Mouse (Mus musculus) heart, embryonic 14.5 days (tissue): ENCODE measurements around the gene Cep295. TPM values are rescaled to one million over a fixed set of nuclear protein-coding genes. Genes with fewer than 3 reads are reported as not detected.

Source experiments
- ATAC-seq: fragments of 200-750 bp; cut with Nextera tagmentation; 2 replicates; pipeline ENCODE4 v1.8.0; 2017; ENCODE audit warnings: low read depth, moderate TSS enrichment; ENCODE audit not compliant: insufficient number of reproducible peaks, insufficient read depth, low FRiP score
- H3K27ac ChIP-seq, 2 experiments: fragments of 200-500 bp in 1 of 2; fragments of 300-500 bp in 1 of 2; sonication (generic) in 1 of 2; replicated peaks in 1 of 2; 2 replicates each; pipeline ENCODE4 v1.5.1; 2012 to 2014; ENCODE audit warnings: low read depth in 2 of 2, low read length in 2 of 2, control low read depth in 1 of 2, mild to moderate bottlenecking in 1 of 2, mixed read lengths in 1 of 2; ENCODE audit not compliant: control insufficient read depth in 1 of 2, insufficient read depth in 1 of 2
- H3K27me3 ChIP-seq: fragments of 300-500 bp; sonication (generic); 2 replicates; pipeline ENCODE4 v1.6.1; 2014; ENCODE audit warnings: mild to moderate bottlenecking, low read length, control low read depth; ENCODE audit not compliant: control insufficient read depth, insufficient read depth
- H3K36me3 ChIP-seq: fragments of 300-500 bp; sonication (generic); 2 replicates; pipeline ENCODE4 v1.6.1; 2014; ENCODE audit warnings: mild to moderate bottlenecking, control low read depth, low read length, mixed read lengths; ENCODE audit not compliant: control insufficient read depth, insufficient read depth
- H3K4me1 ChIP-seq, 2 experiments: fragments of 200-500 bp in 1 of 2; fragments of 300-500 bp in 1 of 2; sonication (generic) in 1 of 2; 2 replicates each; pipeline ENCODE4 v1.6.1; 2012 to 2014; ENCODE audit warnings: low read length in 2 of 2, control low read depth in 1 of 2, mixed read lengths in 1 of 2; ENCODE audit not compliant: control insufficient read depth in 2 of 2, insufficient read depth in 2 of 2
- H3K4me2 ChIP-seq: fragments of 300-500 bp; sonication (generic); 2 replicates; pipeline ENCODE4 v1.6.1; 2014; ENCODE audit warnings: mild to moderate bottlenecking, low read length
- H3K4me3 ChIP-seq, 2 experiments: fragments of 200-500 bp in 1 of 2; fragments of 300-500 bp in 1 of 2; sonication (generic) in 1 of 2; 2 replicates each; pipeline ENCODE4 v1.5.1; 2012 to 2014; ENCODE audit warnings: low read length in 2 of 2, mild to moderate bottlenecking in 2 of 2, control low read depth in 1 of 2, low read depth in 1 of 2, moderate library complexity in 1 of 2; ENCODE audit not compliant: control insufficient read depth in 1 of 2, insufficient read depth in 1 of 2
- H3K9ac ChIP-seq: fragments of 300-500 bp; sonication (generic); 2 replicates; pipeline ENCODE4 v1.6.1; 2014; ENCODE audit warnings: mild to moderate bottlenecking, low read length
- H3K9me3 ChIP-seq: fragments of 300-500 bp; sonication (generic); 2 replicates; pipeline ENCODE4 v1.6.1; 2016; ENCODE audit warnings: low read length, control low read depth; ENCODE audit not compliant: control insufficient read depth
- WGBS: fragments of 180-500 bp; shearing (Covaris S2); extraction: QIAGEN DNeasy Blood & Tissue Kit; methylation state at CpG from one replicate; pipeline ENCODE4 v1.1.7; 2014; 5-methylcytosine and 5-hydroxymethylcytosine counted together
- polyA plus RNA-seq: library from polyadenylated mRNA; unstranded; fragments of >200 nt; fragmentation: Nextera tagmentation; extraction: Ambion mirVana; gene quantifications from 2 replicates; pipeline ENCODE4 v1.2.1, GENCODE M21; 2014

Cep295 gene
- polyA plus RNA-seq, 1 experiment from 2014 or later: 11.9 TPM

GRCm38 (mm10) chr9:15297112-15297511 is 60.5 kb downstream of the Cep295 start:
- Histone ChIP-seq H3K4me1 (peaks cover 0 to 2% of the 10 kb centered on the region in 2 experiments; a peak in 1 of 4 replicates), H3K27me3 (no peaks in the 10 kb centered on the region), H3K4me3 (no peak overlapping the region), H3K27ac (no peak overlapping the region), H3K4me2 (no peak overlapping the region), H3K36me3 (peaks cover 10% of the 10 kb centered on the region; the same call in 1 of the 2 replicates), H3K9me3 (no peaks in the 10 kb centered on the region), H3K9ac (no peak overlapping the region)
- 85% methylated on average over 7 of the region's 7 CpGs for WGBS
- ATAC-seq: no peak

- H3K4me1 ChIP-seq: peaks cover 0 to 3% of the 10 kb centered on the region in 2 experiments; a peak in 1 of 4 replicates
- no peaks in the 10 kb centered on the region for H3K9me3 ChIP-seq
- H3K9ac ChIP-seq: no peak overlapping the region
- no peaks in the 10 kb centered on the region for H3K27me3 ChIP-seq
- H3K36me3 ChIP-seq: peaks cover 8% of the 10 kb centered on the region; the same call in 1 of the 2 replicates
- no peak for ATAC-seq
- no peak overlapping the region for H3K4me2 ChIP-seq
- no peak overlapping the region for H3K27ac ChIP-seq
- 59% methylated on average over 6 of the region's 6 CpGs for WGBS
- H3K4me3 ChIP-seq: no peak overlapping the region
Observed at GRCm38 (mm10) chr9:15289251-15289650, 68.3 kb downstream of the Cep295 start.

GRCm38 (mm10) chr9:15288402-15288801 is 69.2 kb downstream of the Cep295 start:
- H3K27me3 ChIP-seq: no peaks in the 10 kb centered on the region
- peaks cover 8% of the 10 kb centered on the region; the same call in 1 of the 2 replicates for H3K36me3 ChIP-seq
- no peak overlapping the region for H3K9ac ChIP-seq
- ATAC-seq: no peak
- H3K27ac ChIP-seq: no peak overlapping the region
- no peak overlapping the region for H3K4me3 ChIP-seq
- WGBS: 83% methylated on average over 3 of the region's 3 CpGs
- H3K9me3 ChIP-seq: no peaks in the 10 kb centered on the region
- H3K4me2 ChIP-seq: no peak overlapping the region
- peaks cover 0 to 3% of the 10 kb centered on the region in 2 experiments; a peak in 1 of 4 replicates for H3K4me1 ChIP-seq

GRCm38 (mm10) chr9:15287846-15288245 is 69.7 kb downstream of the Cep295 start:
- Histone ChIP-seq H3K4me1 (peaks cover 0 to 3% of the 10 kb centered on the region in 2 experiments; a peak in 1 of 4 replicates), H3K36me3 (peaks cover 8% of the 10 kb centered on the region; the same call in 1 of the 2 replicates), H3K9me3 (no peaks in the 10 kb centered on the region), H3K27me3 (no peaks in the 10 kb centered on the region), H3K4me2 (no peak overlapping the region), H3K27ac (no peak overlapping the region), H3K4me3 (no peak overlapping the region), H3K9ac (no peak overlapping the region)
- no peak for ATAC-seq
- 72% methylated on average over 6 of the region's 6 CpGs for WGBS

DNA sequence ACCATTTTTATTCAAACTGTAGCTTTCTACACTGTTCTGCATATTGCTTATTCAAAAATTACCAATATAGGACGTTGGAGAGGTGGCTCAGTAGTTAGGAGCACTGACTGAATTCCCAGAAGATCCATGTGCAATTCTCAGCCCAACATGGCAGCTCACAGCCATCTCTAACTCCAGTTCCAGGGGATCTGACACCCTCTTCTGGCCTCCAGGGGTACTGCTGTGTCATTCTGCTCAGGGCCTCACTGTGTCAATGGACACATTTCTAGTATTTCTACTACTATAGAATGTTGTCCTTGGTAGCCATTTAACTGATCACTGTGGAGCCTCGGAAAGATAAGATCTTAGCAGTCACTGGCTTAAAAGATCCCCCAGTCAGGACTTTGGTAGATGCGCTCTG is 72.1 kb downstream of the Cep295 start:
- Histone ChIP-seq H3K27me3 (no peaks in the 10 kb centered on the region), H3K4me1 (peaks cover 4 to 5% of the 10 kb centered on the region in 2 experiments; a peak in 3 of 4 replicates), H3K9ac (no peak overlapping the region), H3K4me2 (no peak overlapping the region), H3K9me3 (no peaks in the 10 kb centered on the region), H3K36me3 (peaks cover 5% of the 10 kb centered on the region; the same call in 1 of the 2 replicates), H3K4me3 (no peak overlapping the region), H3K27ac (no peak overlapping the region)
- no peak for ATAC-seq
- 71% methylated on average over 3 of the region's 3 CpGs for WGBS

GRCm38 (mm10) chr9:15280491-15280879 is 77.1 kb downstream of the Cep295 start:
- ATAC-seq: no peak
- peaks cover 2 to 13% of the 10 kb centered on the region in 2 experiments; a peak in 3 of 4 replicates for H3K4me1 ChIP-seq
- H3K27ac ChIP-seq: peak overlapping the region; percentile 2 to 74; a peak in 3 of 4 replicates
- H3K4me2 ChIP-seq: peak overlapping the region; percentile 88
- peak overlapping the region; percentile 83 to 88 for H3K4me3 ChIP-seq
- no peaks in the 10 kb centered on the region for H3K27me3 ChIP-seq
- H3K36me3 ChIP-seq: peaks cover 21% of the 10 kb centered on the region
- WGBS: 46% methylated on average over 5 of the region's 5 CpGs
- peak overlapping the region; percentile 94 for H3K9ac ChIP-seq
- H3K9me3 ChIP-seq: no peaks in the 10 kb centered on the region

- peaks cover 2 to 13% of the 10 kb centered on the region in 2 experiments; a peak in 3 of 4 replicates for H3K4me1 ChIP-seq
- H3K4me2 ChIP-seq: peak within 1 kb of the TSS; percentile 88
- peak; percentile 93 for ATAC-seq
- no peaks in the 10 kb centered on the region for H3K9me3 ChIP-seq
- H3K27ac ChIP-seq: peak within 1 kb of the TSS; percentile 74 to 84
- no peaks in the 10 kb centered on the region for H3K27me3 ChIP-seq
- 2% methylated on average over 57 of the region's 57 CpGs for WGBS
- peaks cover 27% of the 10 kb centered on the region for H3K36me3 ChIP-seq
- H3K9ac ChIP-seq: peak within 1 kb of the TSS; percentile 94
- H3K4me3 ChIP-seq: peak within 1 kb of the TSS; percentile 83 to 88
Observed at GRCm38 (mm10) chr9:15279649-15280490, 77.7 kb downstream of the Cep295 start, which contains the start of gene Med17. Med17 (minus strand) TSS chr9:15279931.
